Mouse (Mus musculus) layer of hippocampus, adult 8-10 months (tissue): ENCODE measurements around the gene Smg6. TPM values are rescaled to one million over a fixed set of nuclear protein-coding genes. Genes with fewer than 3 reads are reported as not detected.

ENCODE experiments used
- DNase-seq, 2 experiments: peaks; one replicate each; pipeline ENCODE4 v3.0.0; 2022; ENCODE audit warnings: low spot score in 2 of 2
- total RNA-seq, 4 experiments: library from RNA; stranded (reverse); gene quantifications; 2 replicates each; pipeline ENCODE4 v1.2.4; 2022

The Smg6 gene
- total RNA-seq, 4 experiments from 2014 or later = 32.4 to 38.8 (median 36.3) TPM

DNA sequence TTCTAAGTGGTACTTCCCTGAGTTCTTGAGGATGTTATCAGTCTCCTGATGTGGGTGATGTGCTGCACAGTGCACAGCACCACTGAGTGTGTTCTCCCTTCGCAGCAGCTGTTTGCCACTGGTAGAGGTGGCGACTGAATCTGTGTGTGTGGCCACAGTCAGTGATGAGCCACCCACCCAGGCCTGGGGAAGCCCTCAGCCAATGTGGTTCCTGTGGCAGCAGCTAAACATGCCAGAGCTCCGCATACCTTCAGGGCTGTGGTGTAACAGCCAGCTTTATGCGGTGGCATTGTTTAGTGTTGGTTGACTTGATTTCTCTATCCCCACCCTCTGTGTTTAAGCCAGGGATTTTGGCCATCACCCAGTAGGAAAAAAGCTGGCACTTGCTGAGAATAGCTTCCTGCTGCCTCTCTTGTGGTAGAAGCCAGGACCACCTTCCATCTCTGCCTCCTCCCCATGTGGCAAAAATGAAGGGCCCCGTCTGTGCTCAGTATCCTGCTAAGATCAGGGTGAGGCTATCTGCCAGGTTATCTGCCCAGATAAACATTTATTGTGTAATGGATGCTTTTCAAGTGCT, 177.2 kb downstream of the Smg6 start:
- peak; percentile 33 to 39 for DNase-seq

DNA sequence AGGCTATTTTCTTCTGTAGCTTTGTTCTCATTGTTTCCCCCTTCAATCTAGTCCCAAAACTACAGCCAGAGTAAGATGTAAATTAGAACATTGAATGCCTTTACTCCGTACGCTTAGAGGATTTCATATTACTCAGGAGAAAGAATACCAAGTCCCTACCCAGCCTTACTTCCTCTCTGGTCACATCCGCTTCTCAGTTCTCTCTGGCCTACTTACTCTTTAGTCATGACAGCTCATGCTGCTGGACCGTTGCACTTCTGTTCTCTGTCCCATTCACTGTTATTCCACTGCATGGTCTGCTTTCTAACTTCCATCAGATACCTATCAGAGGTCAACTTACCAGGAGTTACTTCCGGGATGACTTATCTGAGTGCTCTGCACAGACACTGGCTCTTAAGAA, 181.0 kb downstream of the Smg6 start:
- no peak for DNase-seq

DNA sequence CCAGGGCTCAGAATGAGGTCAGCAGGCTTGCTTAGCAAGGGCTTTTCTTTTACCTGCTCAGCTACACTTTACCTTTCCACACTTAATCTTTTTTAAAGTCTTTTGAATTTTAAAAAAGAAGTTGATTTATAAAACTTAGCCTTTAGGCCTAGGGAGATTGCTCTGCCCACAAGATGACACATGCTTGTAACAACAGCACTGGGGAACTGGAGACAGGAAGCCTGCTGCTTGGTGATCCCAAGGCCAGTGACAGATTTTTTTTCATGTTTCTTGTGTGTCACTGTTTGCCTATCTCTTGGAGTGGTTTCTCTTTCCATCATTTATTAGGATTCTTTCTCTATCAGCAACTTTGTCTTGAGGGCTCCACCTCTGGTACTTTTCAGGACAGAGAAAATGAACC, 183.3 kb downstream of the Smg6 start:
- no peak for DNase-seq

DNA sequence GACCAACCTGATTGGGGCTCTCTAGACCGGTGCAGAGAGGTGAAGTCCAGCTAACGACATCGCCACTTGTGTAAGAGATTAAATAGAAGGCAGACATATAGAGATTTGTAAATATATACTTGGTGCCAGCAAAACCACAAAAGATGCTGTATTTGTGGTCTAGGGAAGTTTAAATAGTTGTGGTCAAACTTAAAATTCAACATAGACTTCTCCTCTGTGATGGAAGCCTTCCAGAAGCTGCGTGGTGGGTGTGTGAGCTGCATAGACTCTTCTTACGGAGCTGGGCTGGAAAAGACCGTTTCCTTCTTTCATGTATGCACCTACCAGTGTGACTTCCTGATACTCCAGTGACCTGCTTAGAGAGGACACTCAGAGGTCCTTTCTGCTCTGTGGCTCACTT, 190.8 kb downstream of the Smg6 start:
- DNase-seq = no peak

DNA sequence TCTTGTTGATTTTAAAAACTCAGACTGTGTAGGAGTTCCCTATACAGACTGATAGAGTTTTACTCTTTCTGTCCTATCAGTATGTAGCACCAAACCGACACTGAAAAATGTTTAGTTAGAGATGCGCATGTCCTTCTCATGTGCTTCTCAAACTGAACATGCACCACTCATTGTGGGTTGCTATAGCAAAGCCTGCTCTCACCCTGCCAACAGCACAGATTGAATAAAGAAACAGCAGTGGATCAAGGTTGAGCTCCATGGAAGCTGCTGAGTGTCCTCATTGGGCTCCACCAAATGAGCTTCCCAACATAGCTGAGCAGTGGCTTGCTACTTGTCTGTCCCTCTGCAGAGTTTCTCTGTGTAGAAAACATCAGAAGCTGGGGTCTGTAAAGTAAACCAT, 192.5 kb downstream of the Smg6 start:
- peak; percentile 59 to 64 for DNase-seq

DNA sequence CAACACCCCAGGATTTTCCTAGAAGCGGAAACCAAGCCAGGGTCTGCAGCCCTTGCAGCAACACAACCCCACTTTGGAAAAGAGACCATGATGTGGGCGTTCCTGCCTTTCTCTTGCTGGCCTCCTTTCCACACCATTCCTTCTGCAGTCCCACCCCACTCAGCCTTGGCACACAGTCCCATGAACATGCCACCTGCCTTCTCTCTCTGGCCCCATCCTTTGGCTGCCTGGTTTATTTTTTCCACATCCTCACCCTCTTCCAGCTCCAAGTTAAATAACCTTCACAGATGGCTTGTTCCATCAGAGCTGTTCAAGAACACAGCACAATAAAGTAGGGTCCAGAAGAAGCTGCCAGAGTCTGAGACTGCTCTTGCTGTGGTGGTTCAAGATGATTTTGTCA, 193.7 kb downstream of the Smg6 start:
- DNase-seq = peak; percentile 47 to 57

DNA sequence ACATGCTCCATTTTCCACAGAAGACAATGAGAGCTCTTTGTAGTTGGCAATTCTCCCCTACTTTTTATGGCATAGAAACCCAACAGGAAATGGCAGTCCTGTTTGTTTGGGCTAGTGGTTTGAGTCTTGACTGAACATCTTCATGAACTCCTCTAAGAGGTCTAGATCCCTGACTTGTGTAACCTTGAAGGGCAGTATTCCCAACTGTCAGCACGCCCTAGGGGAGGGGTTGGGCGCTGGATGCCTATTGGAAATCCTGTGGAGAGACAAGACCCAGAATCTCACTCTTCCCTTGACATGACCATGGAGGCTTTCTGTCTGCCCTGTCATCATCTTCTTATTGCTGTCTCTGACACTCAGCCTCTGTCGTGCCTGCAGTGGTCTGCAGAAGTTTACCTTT, 194.2 kb downstream of the Smg6 start:
- DNase-seq = no peak

DNA sequence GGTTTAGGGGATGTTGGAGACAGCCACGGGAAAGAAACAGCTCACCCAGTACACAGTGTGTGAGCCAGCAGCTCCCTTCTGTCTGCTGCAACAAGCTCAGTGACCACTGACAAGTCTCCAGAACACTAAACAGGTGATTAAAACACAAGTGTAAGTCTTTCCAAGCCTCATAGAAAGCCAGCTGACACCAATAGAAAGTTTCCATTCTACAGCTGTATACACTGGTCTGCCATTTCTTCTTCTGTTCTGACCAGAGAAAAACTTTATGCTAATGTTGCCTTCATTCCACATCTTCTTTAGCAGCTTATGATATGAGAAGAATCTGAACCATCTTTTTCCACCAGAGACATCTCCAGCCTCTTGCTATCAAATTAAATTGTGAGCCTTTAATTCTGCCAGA, 195.7 kb downstream of the Smg6 start:
- DNase-seq = no peak

DNA sequence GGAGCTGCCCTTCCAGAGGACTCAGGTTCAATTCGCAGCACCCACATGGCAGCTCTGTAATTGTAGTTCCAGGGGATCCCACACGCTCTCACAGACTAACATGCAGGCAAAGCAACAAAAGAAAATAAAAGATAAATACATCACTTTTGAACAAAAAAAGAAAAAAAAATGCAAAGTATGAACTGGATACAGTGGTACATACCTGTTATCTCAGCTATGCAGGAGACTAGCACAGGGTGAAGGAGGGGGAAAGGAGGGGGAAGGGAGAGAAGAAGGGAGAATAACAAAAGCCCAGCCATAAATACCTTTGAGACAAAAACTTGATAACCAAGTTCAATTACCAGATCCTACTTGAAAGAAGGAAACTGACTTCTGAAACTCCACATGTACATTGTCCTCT, 198.8 kb downstream of the Smg6 start:
- no peak for DNase-seq

DNA sequence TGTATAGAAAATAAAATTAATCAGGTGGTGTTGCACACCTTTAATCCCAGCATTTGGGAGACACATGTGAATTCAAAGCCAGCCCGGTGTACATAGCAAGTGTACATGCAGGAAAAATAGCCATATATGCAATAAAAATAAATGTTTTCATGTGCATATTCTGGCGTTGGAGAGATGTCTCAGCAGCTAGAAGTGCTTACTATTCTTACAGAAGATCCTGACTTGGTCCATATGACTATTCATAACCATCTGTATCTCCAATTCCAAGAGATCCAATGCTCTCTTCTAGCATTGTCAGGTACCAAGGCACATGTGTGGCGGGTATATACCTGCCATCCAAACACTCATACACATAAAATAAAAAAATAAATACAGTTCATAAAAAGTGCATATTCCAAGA, 200.8 kb downstream of the Smg6 start:
- DNase-seq = no peak

DNA sequence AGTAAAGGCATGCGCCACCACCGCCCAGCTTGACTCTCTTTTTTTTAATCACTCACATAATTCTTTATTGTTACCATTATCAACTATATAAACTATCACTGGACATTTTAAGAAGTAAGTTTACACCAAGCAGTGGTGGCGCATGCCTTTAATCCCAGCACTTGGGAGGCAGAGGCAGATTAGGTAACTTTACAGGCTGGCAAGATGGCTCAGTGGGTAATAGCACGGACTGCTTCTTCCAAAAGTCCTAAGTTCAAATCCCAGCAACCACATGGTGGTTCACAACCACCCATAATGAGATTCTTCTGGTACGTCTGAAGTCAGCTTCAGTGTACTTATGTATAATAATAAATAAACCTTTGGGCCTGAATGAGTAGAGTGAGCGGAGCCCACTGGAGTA, 203.9 kb downstream of the Smg6 start:
- no peak for DNase-seq

DNA sequence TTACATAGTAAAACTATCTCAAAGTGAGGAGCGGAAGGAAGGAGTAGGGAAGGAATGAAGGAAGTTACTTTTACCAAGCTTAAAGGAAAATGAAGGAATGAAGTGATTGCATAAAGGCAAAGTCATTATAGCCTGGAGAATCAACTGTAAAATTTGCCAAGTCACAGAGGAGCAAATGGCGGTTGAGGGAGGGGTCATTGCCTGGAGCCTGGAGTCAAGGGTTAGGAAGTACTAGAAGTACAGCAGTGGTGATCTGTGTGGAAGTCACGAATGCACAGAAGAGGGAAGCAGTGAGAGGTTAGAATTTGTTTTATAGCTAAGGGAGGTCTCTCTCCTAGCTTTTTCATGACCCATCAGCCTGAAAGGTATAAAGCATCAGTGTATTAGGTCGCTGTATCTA, 205.7 kb downstream of the Smg6 start:
- DNase-seq = no peak

DNA sequence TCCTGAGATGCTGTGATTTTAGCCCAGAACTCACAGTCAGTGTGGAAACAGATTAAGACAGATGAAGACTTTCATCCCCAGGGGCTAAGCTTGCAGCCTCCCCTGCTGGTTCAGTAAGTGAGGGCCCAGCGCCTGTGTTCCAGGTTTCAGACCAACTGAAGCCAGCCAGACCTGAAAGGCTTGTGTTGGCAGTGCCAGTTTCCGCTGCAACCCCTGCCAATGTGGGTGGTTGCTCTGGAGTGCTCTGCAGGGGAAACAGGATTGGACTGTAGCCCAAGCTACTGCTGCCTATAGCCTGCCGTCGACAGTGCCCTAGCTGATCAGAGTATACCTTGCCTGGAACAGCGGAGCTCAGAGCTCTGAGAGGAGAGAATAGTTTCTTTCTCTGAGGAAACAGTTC, 206.7 kb downstream of the Smg6 start:
- DNase-seq = peak; percentile 50 to 63

DNA sequence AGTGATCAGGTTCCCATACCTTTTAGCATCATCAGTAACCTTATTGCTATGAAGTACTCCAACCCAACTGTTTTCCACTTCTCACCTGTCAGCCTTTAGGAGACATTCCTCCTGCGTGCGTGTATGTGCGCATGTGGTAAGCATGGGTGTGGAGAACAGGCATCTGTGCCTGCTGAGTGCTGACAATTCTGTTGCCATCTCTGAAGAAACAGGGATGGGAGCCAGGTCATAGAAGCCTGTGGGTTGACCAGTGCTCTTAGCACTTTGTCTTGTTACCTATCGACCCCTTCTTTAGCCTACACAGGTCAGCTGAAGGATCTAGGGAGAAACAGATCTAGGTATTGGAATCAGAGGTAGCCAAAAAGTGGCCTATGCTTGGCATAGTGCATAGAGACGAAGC, 207.8 kb downstream of the Smg6 start:
- no peak for DNase-seq

DNA sequence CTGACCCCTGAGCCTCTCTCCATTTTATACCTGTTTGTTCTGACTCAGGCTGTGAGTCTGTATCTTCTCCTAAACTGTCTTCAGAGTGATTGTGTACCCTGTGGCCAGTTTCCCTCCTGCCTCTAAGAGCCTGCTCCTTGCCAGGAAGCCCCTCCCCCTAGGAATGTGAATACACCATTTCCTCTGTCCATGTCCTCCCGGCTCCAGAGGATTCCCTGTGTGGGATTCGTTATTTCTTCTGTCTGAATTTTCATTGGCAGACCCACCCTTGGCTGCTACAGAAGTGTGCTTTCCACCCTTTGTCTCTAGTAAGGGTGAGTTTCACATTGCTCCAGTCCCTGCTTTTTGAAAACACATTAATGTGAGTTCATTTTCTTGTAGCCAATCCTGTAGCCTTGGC, 208.3 kb downstream of the Smg6 start:
- DNase-seq = no peak

DNA sequence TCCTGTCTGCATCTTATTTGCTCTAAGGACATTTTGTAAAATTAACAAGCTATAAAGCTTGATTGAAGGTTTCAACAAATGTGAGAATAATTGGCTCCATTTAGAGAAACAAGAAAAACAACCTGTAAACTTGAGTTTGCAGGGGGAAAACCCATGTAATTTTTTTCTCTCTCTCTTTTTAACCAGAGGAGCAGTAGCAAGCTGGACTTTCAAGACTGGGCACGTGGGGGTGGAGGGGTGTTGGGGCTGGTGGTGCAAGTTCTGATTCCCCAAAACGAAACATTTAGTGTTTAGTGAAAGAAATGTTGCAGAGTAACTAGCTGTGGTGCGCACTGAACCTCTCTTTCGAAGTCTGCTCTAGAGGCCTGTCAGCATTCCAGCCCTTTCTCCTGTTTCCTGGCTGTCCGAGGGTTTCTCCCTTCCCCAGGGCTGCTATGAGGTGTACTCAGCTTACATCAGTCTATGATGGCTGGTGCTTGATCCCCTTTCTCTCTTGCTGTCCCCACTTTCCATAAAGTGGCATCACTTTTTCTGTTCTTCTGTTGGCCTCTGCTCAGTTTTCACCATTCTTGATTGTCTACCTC, 209.0 kb downstream of the Smg6 start:
- DNase-seq = no peak

DNA sequence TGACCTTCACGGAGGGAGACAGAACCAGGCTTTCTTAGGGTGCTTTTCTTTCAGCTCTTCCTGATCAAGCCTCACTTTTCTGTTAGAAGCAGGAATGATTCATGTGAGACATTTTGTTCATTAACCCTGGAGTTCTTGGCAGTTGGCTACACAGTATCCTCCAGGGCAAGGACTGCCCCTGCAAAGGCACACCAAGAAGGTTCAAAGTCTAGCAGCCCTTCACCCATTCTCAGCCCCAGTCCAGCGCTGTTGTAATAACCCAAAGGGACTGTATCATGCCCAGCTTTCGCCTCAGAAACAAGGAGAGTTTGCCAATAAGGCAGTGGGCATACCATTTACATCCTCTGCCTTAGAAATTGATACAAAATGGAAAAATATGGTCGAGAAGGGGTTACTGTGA, 209.7 kb downstream of the Smg6 start:
- no peak for DNase-seq

DNA sequence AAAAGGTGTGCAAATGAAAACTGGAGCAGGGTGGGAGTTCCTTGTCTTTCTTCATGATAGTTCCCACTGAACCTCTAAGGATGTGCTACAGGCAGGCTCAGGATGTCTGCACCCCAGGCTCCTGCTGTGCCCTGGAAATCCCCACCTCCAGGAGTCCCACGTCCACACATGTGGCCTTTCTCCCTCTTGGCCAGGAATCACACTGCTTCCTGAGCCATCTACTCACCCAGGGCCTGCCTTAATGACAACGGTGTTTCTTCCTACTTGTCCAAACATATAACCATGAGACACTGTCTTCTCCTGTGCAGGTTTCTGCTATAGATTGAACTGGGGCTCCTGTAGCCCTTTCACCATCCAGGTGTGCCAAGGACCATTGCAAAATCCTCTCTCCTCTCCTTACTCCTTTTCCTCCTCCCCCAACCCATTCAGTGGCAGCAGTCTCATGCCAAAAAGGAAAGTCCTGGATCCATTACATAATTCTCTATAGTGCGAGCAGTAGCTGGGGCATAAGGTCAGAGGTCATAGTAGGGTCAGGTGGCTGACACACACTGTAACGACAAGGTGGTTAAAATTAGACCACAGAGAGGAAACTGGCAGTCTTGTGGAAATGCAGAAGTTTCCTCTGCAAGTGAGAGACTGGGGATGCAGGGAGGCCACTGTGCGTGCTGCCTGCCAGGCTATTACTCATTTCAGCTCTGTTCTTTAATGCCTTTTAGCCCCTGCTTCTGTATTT, 211.2 kb downstream of the Smg6 start:
- DNase-seq = no peak

DNA sequence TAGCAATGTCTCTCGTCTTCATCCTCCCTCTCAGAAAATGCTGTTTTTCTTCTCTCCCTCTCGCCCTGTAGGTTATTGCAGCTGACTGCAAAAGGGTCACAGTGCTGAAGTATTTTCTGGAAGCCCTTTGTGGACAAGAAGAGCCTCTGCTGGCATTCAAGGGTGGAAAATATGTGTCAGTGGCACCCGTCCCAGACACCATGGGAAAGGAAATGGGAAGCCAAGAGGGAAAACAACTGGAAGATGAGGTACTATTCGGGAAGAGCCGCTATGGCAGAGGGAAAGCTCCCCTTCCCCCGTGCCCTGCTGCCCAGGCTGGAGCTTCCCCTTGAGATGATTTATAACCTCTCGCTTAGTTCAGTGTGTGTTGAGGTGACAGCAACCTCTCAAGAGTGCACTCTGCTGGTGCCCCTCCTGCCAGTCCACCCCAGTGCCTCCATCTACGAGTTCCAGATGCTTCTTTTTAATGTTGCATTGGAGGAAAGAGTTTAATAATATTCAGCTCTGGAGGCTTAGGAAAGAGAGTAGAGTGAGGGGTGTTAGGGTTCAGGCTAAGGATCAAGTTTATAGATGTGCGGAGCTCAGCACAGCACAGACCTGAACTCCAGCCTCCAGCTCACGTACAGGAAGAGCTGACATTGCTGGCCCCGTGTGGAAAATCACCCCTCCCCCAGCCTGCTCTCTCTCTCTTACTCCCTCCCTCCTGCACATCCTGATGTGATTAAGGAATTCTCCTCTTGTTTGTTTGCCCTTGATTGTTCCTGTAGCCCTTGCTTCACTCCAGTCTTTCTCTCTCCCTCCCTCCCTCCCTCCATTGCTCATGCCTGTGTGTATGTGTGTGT, 213.7 kb downstream of the Smg6 start:
- no peak for DNase-seq

DNA sequence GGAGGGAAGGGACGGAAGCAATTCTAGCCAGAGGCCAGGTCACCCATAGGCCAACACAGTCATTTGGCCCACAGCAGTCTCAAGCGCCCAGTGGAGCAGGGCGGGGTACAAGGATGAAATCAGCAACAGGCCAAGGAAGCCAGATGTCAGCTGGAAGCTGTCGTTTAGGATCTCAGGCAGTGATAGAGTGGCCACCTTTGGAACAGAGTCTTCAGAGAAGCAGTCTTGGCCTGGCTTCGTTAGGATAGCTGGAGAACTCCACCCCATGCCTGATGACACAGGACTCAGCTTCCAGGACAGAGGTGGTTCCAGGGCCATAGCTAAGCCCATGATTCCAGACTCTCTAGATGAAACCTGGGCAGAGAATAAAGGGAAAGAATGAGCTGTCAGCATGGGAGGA, 214.8 kb downstream of the Smg6 start:
- DNase-seq = no peak

DNA sequence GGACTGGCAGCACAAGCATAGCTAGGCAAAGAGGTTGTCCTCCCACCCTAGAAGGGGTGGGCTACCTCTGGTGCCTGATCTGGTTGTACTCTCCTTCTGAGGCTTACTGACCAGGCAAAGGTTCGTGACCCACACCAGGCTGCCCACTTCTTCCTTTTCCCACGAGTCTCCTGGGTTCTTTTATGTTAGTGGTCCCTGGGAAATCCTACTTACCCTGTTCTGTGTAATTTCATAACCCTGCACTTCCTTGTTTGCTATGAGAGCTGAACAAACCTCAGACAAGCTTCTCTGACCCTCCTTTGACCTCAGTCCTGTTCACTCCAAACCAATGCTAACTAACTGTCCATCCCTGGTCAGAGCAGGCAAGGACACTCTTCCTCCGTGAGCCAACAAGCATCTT, 215.4 kb downstream of the Smg6 start:
- no peak for DNase-seq

DNA sequence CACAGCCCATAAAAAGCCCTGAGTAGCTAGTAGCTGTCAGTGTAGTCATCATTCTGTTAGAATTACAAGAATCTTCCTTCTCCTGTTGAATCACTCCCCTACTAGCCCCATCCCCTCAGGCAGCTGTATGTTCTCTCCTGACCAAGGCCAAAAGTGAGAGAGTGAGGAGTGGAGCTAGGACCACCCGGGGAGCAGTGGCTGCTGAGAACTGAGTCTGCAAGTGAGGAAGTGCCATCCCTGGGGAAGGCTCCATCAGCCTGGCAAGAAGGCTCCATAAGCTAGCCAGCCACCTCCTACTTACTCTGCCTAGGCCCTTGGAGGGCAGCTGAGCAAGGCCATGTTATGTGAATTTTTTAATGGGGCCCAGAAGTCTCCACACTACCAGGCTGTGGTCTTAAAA, 216.3 kb downstream of the Smg6 start:
- no peak for DNase-seq
